Mouse (Mus musculus): ENCODE results near the gene Gsx2. TPM values are rescaled to one million over a fixed set of nuclear protein-coding genes. Genes with fewer than 3 reads are reported as not detected.

Gsx2 gene
- polyA plus RNA-seq, 1 experiment, result not detected

GRCm38 (mm10) chr5:75063177-75063576 is 12.2 kb upstream of the Gsx2 start:
- Histone ChIP-seq H3K79me2 (ENCODE audit: control insufficient read depth, insufficient read depth) (no peaks in the 10 kb centered on the region), H3K27me3 (ENCODE audit: control insufficient read depth, insufficient read depth, insufficient read length) (peaks cover 11% of the 10 kb centered on the region), H3ac (ENCODE audit: control insufficient read depth, insufficient read length) (no peak overlapping the region), H3K36me3 (ENCODE audit: control insufficient read depth, insufficient read depth) (no peaks in the 10 kb centered on the region), H3K4me3 (no peak overlapping the region), H3K4me2 (ENCODE audit: low read depth) (no peak overlapping the region)
- TF ChIP-seq MYOG (IDR thresholded peaks at IDR 0.05; ENCODE audit: control insufficient read depth in 1 of 3, insufficient read depth in 1 of 3, insufficient read length in 2 of 3, low read depth in 2 of 3), result no peak
- TF ChIP-seq MAX (IDR thresholded peaks at IDR 0.05; ENCODE audit: low read depth), result no peak
- no peak for TF ChIP-seq POLR2A (IDR thresholded peaks at IDR 0.05; ENCODE audit: insufficient read length, low read depth)
- TF ChIP-seq REST (IDR thresholded peaks at IDR 0.05; ENCODE audit: insufficient read depth, insufficient read length), result no peak
- TF ChIP-seq POLR2AphosphoS2 (IDR thresholded peaks at IDR 0.05; ENCODE audit: insufficient read length, low read depth), result no peak
- no peak for TF ChIP-seq SRF (IDR thresholded peaks at IDR 0.05; ENCODE audit: control insufficient read depth, insufficient read length, low read depth)
- TF ChIP-seq TCF3 (IDR thresholded peaks at IDR 0.05; ENCODE audit: insufficient read length, low read depth), result no peak
- TF ChIP-seq MYOD1 (IDR thresholded peaks at IDR 0.05; ENCODE audit: control insufficient read depth in 1 of 3, insufficient read length in 2 of 3, low read depth in 2 of 3), result no peak
- no peak for TF ChIP-seq CEBPB (IDR thresholded peaks at IDR 0.05; ENCODE audit: insufficient read depth, poor library complexity, severe bottlenecking)
- TF ChIP-seq USF1 (IDR thresholded peaks at IDR 0.05; ENCODE audit: low read depth), result no peak
- TF ChIP-seq TCF12 (IDR thresholded peaks at IDR 0.05; ENCODE audit: insufficient read depth, poor library complexity, severe bottlenecking), result no peak

GRCm38 (mm10) chr5:75066715-75067114 is 8.7 kb upstream of the Gsx2 start:
- peaks cover 35% of the 10 kb centered on the region for H3K27me3 ChIP-seq (ENCODE audit: control insufficient read depth, insufficient read depth, insufficient read length)
- no peak overlapping the region for H3ac ChIP-seq (ENCODE audit: control insufficient read depth, insufficient read length)
- H3K4me3 ChIP-seq, result no peak overlapping the region

GRCm38 (mm10) chr5:75067125-75067756 is 8.2 kb upstream of the Gsx2 start:
- no peaks in the 10 kb centered on the region for H3K36me3 ChIP-seq (ENCODE audit: control insufficient read depth, insufficient read depth)
- TF ChIP-seq USF1 (IDR thresholded peaks at IDR 0.05; ENCODE audit: low read depth) (no peak), POLR2AphosphoS2 (IDR thresholded peaks at IDR 0.05; ENCODE audit: insufficient read length, low read depth) (no peak), MYOD1 (IDR thresholded peaks at IDR 0.05; ENCODE audit: control insufficient read depth in 1 of 3, insufficient read length in 2 of 3, low read depth in 2 of 3) (no peak), REST (IDR thresholded peaks at IDR 0.05; ENCODE audit: insufficient read depth, insufficient read length) (no peak), MYOG (IDR thresholded peaks at IDR 0.05; ENCODE audit: control insufficient read depth in 1 of 3, insufficient read depth in 1 of 3, insufficient read length in 2 of 3, low read depth in 2 of 3) (no peak), CEBPB (IDR thresholded peaks at IDR 0.05; ENCODE audit: insufficient read depth, poor library complexity, severe bottlenecking) (no peak), SRF (IDR thresholded peaks at IDR 0.05; ENCODE audit: control insufficient read depth, insufficient read length, low read depth) (no peak), POLR2A (IDR thresholded peaks at IDR 0.05; ENCODE audit: insufficient read length, low read depth) (no peak)
- no peak overlapping the region for H3K4me3 ChIP-seq
- H3K4me2 ChIP-seq (ENCODE audit: low read depth), result no peak overlapping the region
- H3K27me3 ChIP-seq (ENCODE audit: control insufficient read depth, insufficient read depth, insufficient read length), result peaks cover 41% of the 10 kb centered on the region
- H3ac ChIP-seq (ENCODE audit: control insufficient read depth, insufficient read length), result no peak overlapping the region
- no peaks in the 10 kb centered on the region for H3K79me2 ChIP-seq (ENCODE audit: control insufficient read depth, insufficient read depth)

More at GRCm38 (mm10) chr5:75066715-75067114, 8.7 kb upstream of the Gsx2 start:
- no peaks in the 10 kb centered on the region for H3K79me2 ChIP-seq (ENCODE audit: control insufficient read depth, insufficient read depth)
- no peak overlapping the region for H3K4me2 ChIP-seq (ENCODE audit: low read depth)
- H3K36me3 ChIP-seq (ENCODE audit: control insufficient read depth, insufficient read depth), result no peaks in the 10 kb centered on the region
- no peak for TF ChIP-seq MYOG (IDR thresholded peaks at IDR 0.05; ENCODE audit: control insufficient read depth in 1 of 3, insufficient read depth in 1 of 3, insufficient read length in 2 of 3, low read depth in 2 of 3)
- TF ChIP-seq E2F4 (IDR thresholded peaks at IDR 0.05; ENCODE audit: insufficient read depth), result no peak
- no peak for TF ChIP-seq CEBPB (IDR thresholded peaks at IDR 0.05; ENCODE audit: insufficient read depth, poor library complexity, severe bottlenecking)
- TF ChIP-seq TCF3 (IDR thresholded peaks at IDR 0.05; ENCODE audit: insufficient read length, low read depth), result no peak
- no peak for TF ChIP-seq USF1 (IDR thresholded peaks at IDR 0.05; ENCODE audit: low read depth)
- no peak for TF ChIP-seq REST (IDR thresholded peaks at IDR 0.05; ENCODE audit: insufficient read depth, insufficient read length)
- TF ChIP-seq TCF12 (IDR thresholded peaks at IDR 0.05; ENCODE audit: insufficient read depth, poor library complexity, severe bottlenecking), result no peak

- Histone ChIP-seq H3ac (ENCODE audit: control insufficient read depth, insufficient read length) (no peak overlapping the region), H3K79me2 (ENCODE audit: control insufficient read depth, insufficient read depth) (no peaks in the 10 kb centered on the region), H3K4me3 (no peak overlapping the region), H3K36me3 (ENCODE audit: control insufficient read depth, insufficient read depth) (no peaks in the 10 kb centered on the region), H3K27me3 (ENCODE audit: control insufficient read depth, insufficient read depth, insufficient read length) (peaks cover 67% of the 10 kb centered on the region), H3K4me2 (ENCODE audit: low read depth) (no peak overlapping the region)
- no peak for TF ChIP-seq TCF3 (IDR thresholded peaks at IDR 0.05; ENCODE audit: insufficient read length, low read depth)
- TF ChIP-seq USF1 (IDR thresholded peaks at IDR 0.05; ENCODE audit: low read depth), result no peak
- no peak for TF ChIP-seq MYOD1 (IDR thresholded peaks at IDR 0.05; ENCODE audit: control insufficient read depth in 1 of 3, insufficient read length in 2 of 3, low read depth in 2 of 3)
- TF ChIP-seq TCF12 (IDR thresholded peaks at IDR 0.05; ENCODE audit: insufficient read depth, poor library complexity, severe bottlenecking), result no peak
- TF ChIP-seq POLR2A (IDR thresholded peaks at IDR 0.05; ENCODE audit: insufficient read length, low read depth), result no peak
- TF ChIP-seq MAX (IDR thresholded peaks at IDR 0.05; ENCODE audit: low read depth), result no peak
- TF ChIP-seq POLR2AphosphoS2 (IDR thresholded peaks at IDR 0.05; ENCODE audit: insufficient read length, low read depth), result no peak
- no peak for TF ChIP-seq E2F4 (IDR thresholded peaks at IDR 0.05; ENCODE audit: insufficient read depth)
- TF ChIP-seq REST (IDR thresholded peaks at IDR 0.05; ENCODE audit: insufficient read depth, insufficient read length), result no peak
- no peak for TF ChIP-seq CEBPB (IDR thresholded peaks at IDR 0.05; ENCODE audit: insufficient read depth, poor library complexity, severe bottlenecking)
These were observed 5.3 kb upstream of the Gsx2 start for GRCm38 (mm10) chr5:75070132-75070531.

Data from myocyte (in vitro differentiated cells).